Mouse (Mus musculus): ENCODE measurements around the gene Prmt7. TPM values are rescaled to one million over a fixed set of nuclear protein-coding genes. Genes with fewer than 3 reads are reported as not detected.

The Prmt7 gene
- total and polyA plus RNA-seq, 3 experiments: 63.3 to 74.5 TPM; not detected in 1

GRCm38 (mm10) chr8:106186394-106186793 is 24.3 kb upstream of the Prmt7 start:
- no peaks in the 10 kb centered on the region for H3K27me3 ChIP-seq (ENCODE audit: control insufficient read depth in 1 of 2, insufficient read depth in 2 of 2, low read length in 2 of 2)
- no peak overlapping the region for H3K27ac ChIP-seq (ENCODE audit: control insufficient read depth, low read depth, low read length)
- peaks cover 7 to 19% of the 10 kb centered on the region in 2 experiments for H3K36me3 ChIP-seq (ENCODE audit: control insufficient read depth in 1 of 2, insufficient read depth in 2 of 2, low read length in 2 of 2)
- H3K79me2 ChIP-seq (ENCODE audit: control insufficient read depth, insufficient read depth, low read length, poor library complexity): no peaks in the 10 kb centered on the region
- no peak overlapping the region for H3K9ac ChIP-seq (ENCODE audit: control insufficient read depth, low read depth, low read length, poor library complexity, severe bottlenecking)
- no peak for TF ChIP-seq EP300 (IDR thresholded peaks at IDR 0.05; ENCODE audit: low read depth in 1 of 2, low read length in 2 of 2)
- no peak for TF ChIP-seq CTCF (IDR thresholded peaks at IDR 0.05 in 2 of 3, conservative IDR thresholded peaks at IDR 0.05 in 1 of 3; ENCODE audit: control insufficient read depth in 1 of 3, insufficient read depth in 1 of 3, low read depth in 2 of 3, low read length in 3 of 3, poor library complexity in 1 of 3, severe bottlenecking in 1 of 3)
- H3K4me1 ChIP-seq (ENCODE audit: control insufficient read depth in 1 of 2, insufficient read depth in 2 of 2, low read length in 2 of 2): peaks cover 8 to 14% of the 10 kb centered on the region in 2 experiments
- H3K9me3 ChIP-seq (replicated peaks; ENCODE audit: insufficient read depth, low read length): no peaks in the 10 kb centered on the region
- DNase-seq (ENCODE audit: low read depth, low spot score): no peak
- H3K4me3 ChIP-seq (ENCODE audit: control insufficient read depth in 1 of 2, insufficient read depth in 1 of 2, low read depth in 2 of 2, low read length in 2 of 2): no peak overlapping the region

GRCm38 (mm10) chr8:106189162-106189561 is 21.6 kb upstream of the Prmt7 start:
- TF ChIP-seq NRF1 (IDR thresholded peaks at IDR 0.05; ENCODE audit: insufficient read depth, low read depth, low read length, poor library complexity, severe bottlenecking): no peak
- TF ChIP-seq GATA1 (IDR thresholded peaks at IDR 0.05; ENCODE audit: low read depth, low read length): no peak
- no peak for TF ChIP-seq ETS1 (IDR thresholded peaks at IDR 0.05; ENCODE audit: low read depth, low read length)
- no peak for TF ChIP-seq ZKSCAN1 (IDR thresholded peaks at IDR 0.05; ENCODE audit: low read depth, low read length)
- TF ChIP-seq RCOR1 (IDR thresholded peaks at IDR 0.05; ENCODE audit: low read depth, low read length): no peak
- TF ChIP-seq POLR2A (IDR thresholded peaks at IDR 0.05; ENCODE audit: control insufficient read depth in 1 of 2, insufficient read depth in 1 of 2, low read depth in 1 of 2, low read length in 2 of 2, poor library complexity in 1 of 2): no peak
- TF ChIP-seq MYB (IDR thresholded peaks at IDR 0.05; ENCODE audit: low read depth, low read length): no peak
- no peak for TF ChIP-seq UBTF (IDR thresholded peaks at IDR 0.05; ENCODE audit: borderline replicate concordance, insufficient read depth, low read depth, low read length)
- no peak for TF ChIP-seq ZNF384 (IDR thresholded peaks at IDR 0.05; ENCODE audit: low read depth, low read length)
- TF ChIP-seq MYC (IDR thresholded peaks at IDR 0.05; ENCODE audit: low read depth, low read length): no peak

DNA sequence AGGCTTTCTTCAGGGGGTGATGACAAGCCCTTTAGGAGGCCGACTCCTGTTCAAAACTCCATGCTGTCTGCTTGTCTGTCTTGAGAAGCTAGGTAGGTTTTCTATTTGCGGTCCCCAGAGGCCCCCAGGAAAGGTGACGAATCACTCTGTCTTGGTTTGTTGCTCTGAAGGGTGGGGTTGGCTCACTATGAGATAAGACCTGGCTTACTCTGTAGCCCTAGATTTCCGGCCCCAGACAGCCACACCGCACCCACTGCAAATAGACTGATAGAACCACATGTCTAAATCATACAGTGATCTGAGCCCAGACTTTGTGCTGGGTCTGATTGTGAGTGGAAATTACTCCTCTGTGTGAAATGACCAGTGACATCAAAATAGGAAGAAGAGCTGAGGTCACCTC is 19.1 kb upstream of the Prmt7 start:
- Histone ChIP-seq H3K9ac (ENCODE audit: control insufficient read depth, low read depth, low read length, poor library complexity, severe bottlenecking) (0 out of 2 replicates have a peak overlapping the region, but pooled peaks have one; percentile 32), H3K27me3 (ENCODE audit: control insufficient read depth in 1 of 2, insufficient read depth in 2 of 2, low read length in 2 of 2) (no peaks in the 10 kb centered on the region), H3K9me3 (replicated peaks; ENCODE audit: insufficient read depth, low read length) (no peaks in the 10 kb centered on the region), H3K36me3 (ENCODE audit: control insufficient read depth in 1 of 2, insufficient read depth in 2 of 2, low read length in 2 of 2) (peaks cover 16 to 52% of the 10 kb centered on the region in 2 experiments), H3K4me1 (ENCODE audit: control insufficient read depth in 1 of 2, insufficient read depth in 2 of 2, low read length in 2 of 2) (peaks cover 31 to 44% of the 10 kb centered on the region in 2 experiments), H3K27ac (ENCODE audit: control insufficient read depth, low read depth, low read length) (peak overlapping the region; percentile 87), H3K4me3 (ENCODE audit: control insufficient read depth in 1 of 2, insufficient read depth in 1 of 2, low read depth in 2 of 2, low read length in 2 of 2) (no peak overlapping the region), H3K79me2 (ENCODE audit: control insufficient read depth, insufficient read depth, low read length, poor library complexity) (no peaks in the 10 kb centered on the region)
- peak; percentile 91 for DNase-seq (ENCODE audit: low read depth, low spot score)
- TF ChIP-seq HCFC1 (IDR thresholded peaks at IDR 0.05; ENCODE audit: low read depth, low read length): no peak
- 0 out of 2 replicates have a peak, but pooled peaks have one; percentile 31 for TF ChIP-seq TBP (IDR thresholded peaks at IDR 0.05; ENCODE audit: low read depth, low read length)
- no peak for TF ChIP-seq NRF1 (IDR thresholded peaks at IDR 0.05; ENCODE audit: insufficient read depth, low read depth, low read length, poor library complexity, severe bottlenecking)
- TF ChIP-seq TAL1 (IDR thresholded peaks at IDR 0.05; ENCODE audit: low read length): peak; percentile 82
- no peak for TF ChIP-seq POLR2A (IDR thresholded peaks at IDR 0.05; ENCODE audit: control insufficient read depth in 1 of 2, insufficient read depth in 1 of 2, low read depth in 1 of 2, low read length in 2 of 2, poor library complexity in 1 of 2)
- peak; percentile 89 to 95 for TF ChIP-seq EP300 (IDR thresholded peaks at IDR 0.05; ENCODE audit: low read depth in 1 of 2, low read length in 2 of 2)
- peak; percentile 91 for TF ChIP-seq MYC (IDR thresholded peaks at IDR 0.05; ENCODE audit: low read depth, low read length)
- TF ChIP-seq UBTF (IDR thresholded peaks at IDR 0.05; ENCODE audit: borderline replicate concordance, insufficient read depth, low read depth, low read length): no peak
- peak; percentile 24; the same call in 1 of the 2 replicates for TF ChIP-seq ZMIZ1 (IDR thresholded peaks at IDR 0.05; ENCODE audit: low read depth, low read length)
- TF ChIP-seq POLR2AphosphoS2 (IDR thresholded peaks at IDR 0.05; ENCODE audit: low read length): no peak
- 0 out of 2 replicates have a peak, but pooled peaks have one; percentile 2 for TF ChIP-seq CHD1 (IDR thresholded peaks at IDR 0.05; ENCODE audit: low read depth, low read length)
- TF ChIP-seq ZNF384 (IDR thresholded peaks at IDR 0.05; ENCODE audit: low read depth, low read length): no peak
- peak; percentile 90 for TF ChIP-seq ETS1 (IDR thresholded peaks at IDR 0.05; ENCODE audit: low read depth, low read length)
- peak; percentile 81 for TF ChIP-seq SIN3A (IDR thresholded peaks at IDR 0.05; ENCODE audit: low read length)
- TF ChIP-seq E2F4 (IDR thresholded peaks at IDR 0.05; ENCODE audit: borderline replicate concordance, low read depth, low read length): no peak
- TF ChIP-seq MAFK (IDR thresholded peaks at IDR 0.05; ENCODE audit: borderline replicate concordance, low read depth, low read length): peak; percentile 66; the same call in 1 of the 2 replicates
- TF ChIP-seq RCOR1 (IDR thresholded peaks at IDR 0.05; ENCODE audit: low read depth, low read length): peak; percentile 100
- peak; percentile 93 for TF ChIP-seq TCF12 (IDR thresholded peaks at IDR 0.05; ENCODE audit: low read depth, low read length)
- peak; percentile 63; the same call in 1 of the 2 replicates for TF ChIP-seq BHLHE40 (IDR thresholded peaks at IDR 0.05; ENCODE audit: borderline replicate concordance, low read depth, low read length)

More at GRCm38 (mm10) chr8:106189162-106189561, 21.6 kb upstream of the Prmt7 start:
- Histone ChIP-seq H3K79me2 (ENCODE audit: control insufficient read depth, insufficient read depth, low read length, poor library complexity) (no peaks in the 10 kb centered on the region), H3K36me3 (ENCODE audit: control insufficient read depth in 1 of 2, insufficient read depth in 2 of 2, low read length in 2 of 2) (peaks cover 14 to 42% of the 10 kb centered on the region in 2 experiments), H3K27ac (ENCODE audit: control insufficient read depth, low read depth, low read length) (no peak overlapping the region), H3K27me3 (ENCODE audit: control insufficient read depth in 1 of 2, insufficient read depth in 2 of 2, low read length in 2 of 2) (no peaks in the 10 kb centered on the region), H3K9ac (ENCODE audit: control insufficient read depth, low read depth, low read length, poor library complexity, severe bottlenecking) (no peak overlapping the region), H3K9me3 (replicated peaks; ENCODE audit: insufficient read depth, low read length) (no peaks in the 10 kb centered on the region), H3K4me3 (ENCODE audit: control insufficient read depth in 1 of 2, insufficient read depth in 1 of 2, low read depth in 2 of 2, low read length in 2 of 2) (no peak overlapping the region), H3K4me1 (ENCODE audit: control insufficient read depth in 1 of 2, insufficient read depth in 2 of 2, low read length in 2 of 2) (peaks cover 28 to 38% of the 10 kb centered on the region in 2 experiments)
- DNase-seq (ENCODE audit: low read depth, low spot score): no peak
